Mouse (Mus musculus): ENCODE measurements at regions not wholly inside any gene's neighbourhood (a gene's known extent, or its start where the extent isn't known, plus 50 kb on each side); places are given as distances from the start of the nearest gene placed in this dataset.

DNA sequence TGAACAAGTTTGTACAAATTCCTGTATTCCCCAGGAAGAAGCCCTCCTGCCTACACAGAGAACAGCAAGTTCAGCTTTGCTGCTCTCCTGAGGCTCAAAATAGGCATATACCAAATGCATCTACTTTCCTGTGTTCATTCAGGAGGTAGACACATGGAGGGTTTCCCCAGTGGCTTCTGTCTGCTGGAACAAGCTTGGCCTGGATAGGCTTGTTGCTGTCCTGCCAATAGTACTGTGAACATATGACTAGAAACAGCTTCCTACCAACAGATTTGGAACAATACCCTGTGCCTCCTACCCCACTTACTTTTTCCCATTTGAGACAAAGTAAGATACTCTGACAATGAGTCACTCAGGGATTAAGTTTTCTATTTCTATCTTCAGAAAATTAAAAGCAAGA lies 93.8 kb upstream of the Wdpcp start:
- DNase-seq (ENCODE audit: low read depth, low spot score): no peak

DNA sequence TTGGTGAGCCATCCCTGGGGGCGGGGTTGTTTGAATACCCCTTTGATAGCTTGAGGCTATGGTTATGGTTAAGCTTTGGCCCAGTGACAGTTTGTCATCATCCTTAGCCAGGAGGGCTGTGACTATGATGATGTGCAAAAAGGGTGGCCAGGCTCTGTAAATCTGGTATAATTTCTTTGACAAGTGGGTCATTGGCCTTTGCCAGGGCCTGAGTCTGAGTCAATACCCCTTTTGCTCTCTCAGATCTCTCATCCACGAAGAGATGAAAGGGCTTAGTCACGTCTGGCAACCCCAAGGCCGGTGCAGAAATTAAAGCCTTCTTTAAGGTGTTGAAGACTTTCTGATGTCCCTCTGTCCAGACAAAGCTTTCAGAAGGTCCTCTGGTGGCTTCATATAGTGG lies 99.7 kb upstream of the Ugp2 start:
- no peak for DNase-seq (ENCODE audit: low read depth, low spot score)

DNA sequence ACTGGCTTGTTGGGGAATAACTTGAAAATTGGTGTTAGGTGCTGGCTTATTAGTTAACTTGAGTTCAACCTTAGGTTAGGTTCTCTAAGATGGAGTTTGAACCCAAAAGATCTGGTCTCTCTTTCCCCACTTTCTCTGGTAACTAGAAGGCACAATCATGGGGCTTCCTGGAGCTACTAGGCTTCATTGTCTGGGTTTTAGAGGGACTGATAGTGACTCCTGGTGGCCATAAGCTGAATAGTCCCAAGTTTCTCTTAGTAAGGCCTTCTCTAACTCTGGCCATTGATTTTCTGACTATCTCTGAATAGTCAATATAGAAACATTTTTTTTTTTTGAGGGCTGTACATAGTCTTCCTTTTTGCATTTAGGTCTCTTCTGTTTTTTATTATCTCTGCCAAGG lies 97.5 kb upstream of the Ugp2 start:
- peak; percentile 39 for DNase-seq (ENCODE audit: low read depth, low spot score)

DNA sequence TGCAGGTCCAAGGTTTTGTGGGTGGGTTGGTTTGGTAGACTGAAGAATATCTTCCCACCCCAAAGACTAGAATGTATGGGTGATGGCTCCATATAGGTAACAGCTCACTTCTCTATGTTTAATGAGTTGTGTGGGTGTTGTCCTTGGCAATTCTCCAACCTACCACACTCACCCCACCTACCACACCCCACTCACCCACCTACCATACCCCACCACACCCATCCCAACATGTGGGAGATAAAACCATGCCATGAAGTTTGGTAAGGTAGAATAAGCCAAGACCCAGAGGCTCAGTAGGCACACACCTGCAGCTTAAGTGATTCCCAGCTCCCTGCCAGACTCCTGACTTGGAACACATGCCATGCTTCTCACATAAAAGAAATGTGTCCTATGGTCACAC lies 89.0 kb upstream of the Ugp2 start:
- DNase-seq (ENCODE audit: low read depth, low spot score): no peak

DNA sequence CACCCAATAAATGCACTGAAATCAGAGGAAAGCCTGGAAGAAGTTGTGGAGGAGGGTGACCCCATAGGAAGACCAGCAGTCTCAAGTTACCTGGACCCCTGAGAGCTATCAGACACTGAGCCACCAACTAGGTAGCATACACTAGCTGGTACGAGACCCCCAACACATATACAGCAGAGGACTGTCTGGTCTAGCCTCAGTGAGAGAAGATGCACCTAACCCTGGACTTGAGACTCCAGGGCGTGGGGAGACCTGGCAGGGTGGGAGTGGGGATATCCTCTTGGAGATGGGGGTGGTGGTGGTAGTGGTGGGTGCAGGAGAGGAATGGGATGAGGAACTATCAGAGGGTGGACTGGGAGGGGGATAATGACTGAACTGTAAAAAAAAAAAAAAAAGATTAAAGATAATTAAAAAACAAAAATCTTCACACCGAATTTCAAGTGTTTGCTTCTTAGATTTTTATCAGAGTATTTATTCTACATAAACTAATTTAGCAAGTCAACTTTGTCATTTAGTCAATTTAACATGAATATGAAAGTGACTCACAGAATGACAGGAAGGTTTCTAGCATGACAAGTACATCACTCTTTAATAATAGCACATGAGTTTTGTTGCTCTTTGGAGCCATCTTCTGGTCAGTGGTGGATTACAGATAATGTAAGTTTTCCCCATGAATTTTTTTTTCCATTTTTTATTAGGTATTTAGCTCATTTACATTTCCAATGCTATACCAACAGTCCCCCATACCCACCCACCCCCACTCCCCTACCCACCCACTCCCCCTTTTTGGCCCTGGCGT lies 82.5 kb upstream of the Ugp2 start:
- DNase-seq (ENCODE audit: low read depth, low spot score): peak; percentile 80

DNA sequence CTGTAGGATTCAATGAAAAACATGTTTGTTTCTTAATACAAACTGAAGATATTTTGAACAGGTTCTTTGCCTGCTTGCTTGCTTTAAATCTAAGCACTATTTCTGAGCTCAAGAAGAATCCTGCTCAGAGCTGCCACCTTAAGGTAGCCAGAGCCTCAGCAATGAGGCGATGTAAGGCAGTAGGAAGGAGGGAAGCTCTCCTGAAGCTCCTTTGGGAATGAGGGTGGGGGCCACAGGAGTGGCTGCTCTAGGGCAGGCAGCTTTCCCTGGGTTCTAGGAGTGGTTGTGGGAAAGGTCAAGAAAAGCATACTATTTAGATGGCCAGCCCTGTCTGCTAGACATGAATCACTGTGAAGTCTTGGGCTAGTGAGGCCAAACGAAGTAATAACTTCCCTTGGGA lies 62.7 kb upstream of the Ugp2 start:
- peak; percentile 41 for DNase-seq (ENCODE audit: low read depth, low spot score)

DNA sequence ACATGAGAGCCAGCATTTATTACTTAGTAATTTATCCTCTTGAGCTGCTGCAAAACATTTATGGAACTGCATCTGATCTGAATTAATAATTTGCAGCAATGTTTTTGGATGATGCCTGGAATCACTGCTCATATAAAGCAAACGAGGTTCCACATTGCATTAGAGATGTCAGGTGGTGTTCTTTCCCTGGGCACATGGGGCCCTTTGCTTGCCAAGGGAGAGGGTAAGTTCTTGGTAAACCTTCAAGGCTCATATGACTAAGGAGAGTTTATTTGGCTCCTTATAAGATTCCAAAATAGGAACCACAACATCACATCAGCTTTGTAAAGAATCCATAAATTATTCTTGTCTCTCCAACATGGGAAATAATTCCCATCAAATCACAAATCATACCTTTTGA lies 59.0 kb upstream of the Ugp2 start:
- DNase-seq (ENCODE audit: low read depth, low spot score): no peak

DNA sequence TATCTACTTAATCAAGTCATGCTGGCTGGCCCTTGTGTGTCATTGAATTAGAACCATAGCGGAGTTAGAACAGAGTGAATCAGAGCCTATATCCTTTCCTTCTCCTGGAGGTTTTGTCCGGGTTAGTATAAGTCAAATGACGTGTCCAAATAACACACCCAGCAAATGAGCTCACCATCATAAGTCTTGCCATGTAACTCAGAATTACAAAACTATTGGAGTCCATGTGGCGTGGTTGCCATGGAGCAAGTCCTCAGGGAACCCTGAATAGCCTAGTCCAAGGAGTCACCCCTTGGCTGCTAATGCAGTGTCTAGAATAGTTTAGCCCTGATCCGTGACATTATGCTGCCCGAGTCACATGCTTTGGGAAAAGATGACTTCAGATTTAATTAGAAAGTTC lies 57.7 kb upstream of the Ugp2 start:
- peak; percentile 64 for DNase-seq (ENCODE audit: low read depth, low spot score)

DNA sequence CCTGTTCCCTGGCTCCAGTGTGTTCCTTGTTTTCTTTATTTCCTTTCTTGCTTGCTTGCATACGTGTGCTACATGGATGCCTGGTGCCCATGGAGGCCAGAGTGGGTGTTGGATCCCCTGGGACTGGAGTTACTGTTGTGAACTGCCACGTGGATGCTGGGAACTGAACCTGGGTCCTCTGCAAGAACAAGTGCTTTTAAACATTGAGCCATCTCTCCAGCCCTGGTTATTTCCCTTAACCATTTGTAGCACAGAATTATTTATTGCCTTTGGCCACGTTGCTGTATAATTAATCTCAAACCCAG lies 57.0 kb upstream of the Ugp2 start:
- DNase-seq (ENCODE audit: low read depth, low spot score): no peak

DNA sequence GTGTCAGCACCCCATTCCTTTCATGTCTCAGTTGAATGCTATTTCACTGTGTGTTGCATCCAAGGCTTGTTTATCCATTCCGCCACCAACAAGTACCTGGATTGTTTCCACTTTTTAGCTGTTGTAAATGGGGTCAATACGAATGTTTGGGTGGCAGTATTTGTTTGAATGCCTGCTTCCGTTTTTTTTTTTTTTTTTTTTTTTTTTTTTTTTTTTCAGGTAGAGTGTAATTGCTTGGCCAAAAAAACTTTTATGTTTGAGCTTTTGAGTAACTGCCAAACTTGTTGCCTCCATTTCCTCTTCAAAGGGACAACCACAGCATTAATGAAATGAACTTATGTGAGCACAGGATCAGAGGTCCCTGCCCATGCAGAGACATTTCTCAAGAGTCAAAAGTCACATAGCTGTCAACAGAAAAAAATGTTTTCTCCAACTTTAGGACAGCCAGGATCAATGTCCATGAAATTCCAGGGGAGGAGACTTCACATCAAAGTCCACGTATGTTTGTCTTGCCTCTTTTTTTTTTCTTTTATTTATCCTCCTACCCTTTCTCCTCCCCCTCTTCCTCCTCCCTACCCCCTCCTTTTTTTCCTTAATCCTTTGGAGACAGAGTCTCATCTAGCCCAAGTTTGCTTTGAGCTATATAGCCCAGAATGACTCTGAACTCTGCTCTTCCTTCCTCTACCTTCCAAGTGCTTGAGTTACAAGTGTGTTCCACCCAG lies 56.5 kb upstream of the Ugp2 start:
- DNase-seq (ENCODE audit: low read depth, low spot score): no peak

DNA sequence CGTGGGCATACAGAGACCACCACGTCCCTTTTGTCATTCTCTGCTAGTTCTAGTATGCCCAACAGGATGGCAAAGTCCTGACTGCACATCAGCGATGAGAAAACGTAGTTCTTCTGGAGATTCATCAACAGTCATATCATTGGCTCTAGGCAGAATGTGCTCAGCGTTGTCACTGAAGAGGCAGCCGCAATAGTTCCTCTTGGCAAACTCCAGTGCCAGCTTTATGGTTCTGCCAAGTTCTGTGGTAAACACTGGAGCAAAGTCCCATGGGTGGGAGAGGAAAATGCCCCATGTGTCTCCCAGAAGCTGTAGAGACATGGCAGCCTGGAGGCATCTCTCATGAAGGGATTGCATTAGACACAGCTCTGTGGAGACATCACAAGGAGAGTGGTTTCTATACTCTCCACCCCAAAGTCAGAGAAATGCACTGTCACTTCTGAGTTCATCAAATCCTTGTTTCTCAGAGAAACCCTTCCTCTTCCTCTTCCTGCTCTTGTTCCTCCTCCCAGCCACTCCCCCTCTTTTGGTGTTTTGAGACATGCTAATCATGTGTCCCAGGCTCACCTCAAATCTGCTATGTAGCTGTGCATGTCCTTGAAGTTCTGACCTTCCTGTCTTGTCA lies 54.6 kb upstream of the Ugp2 start:
- DNase-seq (ENCODE audit: low read depth, low spot score): no peak

DNA sequence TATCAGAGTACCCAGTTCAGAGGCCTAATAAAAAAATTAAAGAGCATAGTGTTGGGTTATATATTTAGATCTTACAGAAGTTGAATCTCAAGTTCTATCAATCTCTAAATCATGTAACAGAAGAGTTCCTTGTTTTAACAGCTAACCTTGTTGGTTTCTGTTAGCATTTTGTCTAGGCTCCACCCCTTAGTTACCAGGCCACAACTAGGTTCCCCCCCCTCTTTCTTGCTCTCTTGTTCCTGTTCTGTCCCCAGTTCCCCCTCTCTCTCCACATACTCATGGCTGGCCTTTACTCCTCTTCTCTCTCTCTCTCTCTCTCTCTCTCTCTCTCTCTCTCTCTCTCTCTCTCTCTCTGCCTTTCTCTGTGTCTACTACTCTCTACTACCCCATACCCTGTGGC lies 53.3 kb upstream of the Ugp2 start:
- DNase-seq (ENCODE audit: low read depth, low spot score): no peak

DNA sequence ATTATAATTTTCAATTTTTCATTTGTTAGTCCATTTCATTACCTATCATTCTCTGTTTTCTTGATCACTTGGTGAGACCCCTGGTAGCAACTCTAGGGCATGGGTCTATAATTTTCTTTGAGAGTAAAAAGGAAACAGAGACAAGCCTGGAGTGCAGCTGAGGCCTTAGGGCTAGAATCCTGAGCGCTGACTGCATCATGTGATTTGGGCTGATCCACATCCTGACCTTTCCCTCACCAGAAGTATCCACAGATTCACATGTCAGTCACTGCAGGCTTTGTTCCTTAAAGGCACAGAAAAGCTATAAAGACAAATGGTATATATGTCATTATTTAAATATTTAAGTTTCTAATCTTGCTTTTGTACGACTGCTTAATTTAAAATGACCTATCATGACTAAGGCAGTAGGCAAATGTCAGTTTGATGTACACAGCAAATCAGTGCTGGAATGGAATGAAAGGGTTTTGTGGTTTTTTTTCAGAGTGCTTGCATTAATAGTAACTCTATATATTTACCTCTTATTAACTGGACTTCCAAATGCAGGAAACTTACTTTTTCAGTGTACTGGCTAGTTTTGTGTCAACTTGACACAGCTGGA lies 51.4 kb upstream of the Ugp2 start:
- peak; percentile 24 for DNase-seq (ENCODE audit: low read depth, low spot score)
